Mouse (Mus musculus) intestine, embryonic 16.5 days (tissue): Measurements from ENCODE around the gene Zfp326. TPM values are rescaled to one million over a fixed set of nuclear protein-coding genes. Genes with fewer than 3 reads are reported as not detected.

Experiments used
- ATAC-seq: fragments of 200-750 bp; cut with Nextera tagmentation; 2 replicates; pipeline ENCODE4 v1.8.0; 2017; ENCODE audit warnings: moderate TSS enrichment, moderate library complexity
- H3K27ac ChIP-seq: fragments of 300-500 bp; sonication (generic); 2 replicates; pipeline ENCODE4 v1.5.1; 2014; ENCODE audit warnings: mild to moderate bottlenecking, low read length
- H3K27me3 ChIP-seq: fragments of 300-500 bp; sonication (generic); replicated peaks from 2 replicates; pipeline ENCODE4 v1.6.1; 2014; ENCODE audit warnings: low read length, control low read depth, mixed read lengths; ENCODE audit not compliant: control insufficient read depth, insufficient read depth
- H3K36me3 ChIP-seq: fragments of 300-500 bp; sonication (generic); 2 replicates; pipeline ENCODE4 v1.6.1; 2014; ENCODE audit warnings: low read length, control low read depth; ENCODE audit not compliant: control insufficient read depth, insufficient read depth
- H3K4me1 ChIP-seq: fragments of 300-500 bp; sonication (generic); 2 replicates; pipeline ENCODE4 v1.6.1; 2014; ENCODE audit warnings: low read length, control low read depth, mixed read lengths; ENCODE audit not compliant: control insufficient read depth, insufficient read depth
- H3K4me2 ChIP-seq: fragments of 300-500 bp; sonication (generic); 2 replicates; pipeline ENCODE4 v1.6.1; 2014; ENCODE audit warnings: low read depth, low read length, control low read depth
- H3K4me3 ChIP-seq: fragments of 300-500 bp; sonication (generic); 2 replicates; pipeline ENCODE4 v1.5.1; 2014; ENCODE audit warnings: mild to moderate bottlenecking, low read length
- H3K9ac ChIP-seq: fragments of 300-500 bp; sonication (generic); 2 replicates; pipeline ENCODE4 v1.6.1; 2014; ENCODE audit warnings: low read depth, low read length
- H3K9me3 ChIP-seq: fragments of 300-500 bp; sonication (generic); 2 replicates; pipeline ENCODE4 v1.6.1; 2016; ENCODE audit warnings: low read length, control low read depth; ENCODE audit not compliant: control insufficient read depth
- WGBS: fragments of 180-500 bp; shearing (Covaris S2); extraction: QIAGEN DNeasy Blood & Tissue Kit; methylation state at CpG from one replicate; pipeline ENCODE4 v1.1.7; 2014; 5-methylcytosine and 5-hydroxymethylcytosine counted together
- polyA plus RNA-seq: library from polyadenylated mRNA; unstranded; fragments of >200 nt; fragmentation: Nextera tagmentation; extraction: Ambion mirVana; gene quantifications from 2 replicates; pipeline ENCODE4 v1.2.1, GENCODE M21; 2015

Zfp326 gene
- 21.0 and 25.2 TPM in 2 replicates for polyA plus RNA-seq

GRCm38 (mm10) chr5:105876068-105876924, at the start of gene Zfp326:
Gene Zfp326, plus strand, starts transcription at chr5:105876565.
- peak within 1 kb of the TSS; percentile 81 for H3K4me2 ChIP-seq
- H3K9me3 ChIP-seq = no peaks in the 10 kb centered on the region
- under 1% methylated on average over 68 of the region's 83 CpGs for WGBS
- no peaks in the 10 kb centered on the region for H3K27me3 ChIP-seq
- 0 out of 2 replicates have a peak, but pooled peaks cover 3% of the 10 kb centered on the region for H3K36me3 ChIP-seq
- H3K4me1 ChIP-seq = peaks cover 14% of the 10 kb centered on the region; the same call in 1 of the 2 replicates
- peak within 1 kb of the TSS; percentile 78 for H3K27ac ChIP-seq
- ATAC-seq = peak; percentile 98
- H3K9ac ChIP-seq = peak within 1 kb of the TSS; percentile 99
- peak within 1 kb of the TSS; percentile 99 for H3K4me3 ChIP-seq

GRCm38 (mm10) chr5:105826916-105827510, 49.4 kb upstream of the Zfp326 start:
- Histone ChIP-seq H3K4me3 (no peak overlapping the region), H3K4me1 (peaks cover 16% of the 10 kb centered on the region), H3K27me3 (no peaks in the 10 kb centered on the region), H3K9ac (no peak overlapping the region), H3K4me2 (no peak overlapping the region), H3K9me3 (no peaks in the 10 kb centered on the region), H3K27ac (no peak overlapping the region), H3K36me3 (no peaks in the 10 kb centered on the region)
- no peak for ATAC-seq
- 82% methylated on average over 5 of the region's 5 CpGs for WGBS

- no peak overlapping the region for H3K27ac ChIP-seq
- no peak overlapping the region for H3K9ac ChIP-seq
- H3K36me3 ChIP-seq = no peaks in the 10 kb centered on the region
- no peak overlapping the region for H3K4me3 ChIP-seq
- H3K4me2 ChIP-seq = no peak overlapping the region
- 94% methylated on average over 3 of the region's 3 CpGs for WGBS
- H3K9me3 ChIP-seq = no peaks in the 10 kb centered on the region
- H3K27me3 ChIP-seq = no peaks in the 10 kb centered on the region
- H3K4me1 ChIP-seq = peaks cover 16% of the 10 kb centered on the region
- ATAC-seq = no peak
Observed at GRCm38 (mm10) chr5:105828050-105828449, 48.3 kb upstream of the Zfp326 start.

GRCm38 (mm10) chr5:105829008-105829586, 47.3 kb upstream of the Zfp326 start:
- Histone ChIP-seq H3K27me3 (no peaks in the 10 kb centered on the region), H3K36me3 (no peaks in the 10 kb centered on the region), H3K4me2 (no peak overlapping the region), H3K9me3 (no peaks in the 10 kb centered on the region), H3K4me1 (peaks cover 16% of the 10 kb centered on the region), H3K9ac (peak overlapping the region; percentile 27; the same call in 1 of the 2 replicates), H3K4me3 (no peak overlapping the region), H3K27ac (no peak overlapping the region)
- WGBS = 26% methylated on average over 7 of the region's 7 CpGs
- peak; percentile 73 for ATAC-seq

- no peaks in the 10 kb centered on the region for H3K27me3 ChIP-seq
- no peak overlapping the region for H3K27ac ChIP-seq
- no peak overlapping the region for H3K4me3 ChIP-seq
Observed at GRCm38 (mm10) chr5:105832140-105832539, 44.2 kb upstream of the Zfp326 start.

GRCm38 (mm10) chr5:105833923-105834322, 42.4 kb upstream of the Zfp326 start:
- H3K4me1 ChIP-seq = peaks cover 11% of the 10 kb centered on the region
- no peaks in the 10 kb centered on the region for H3K27me3 ChIP-seq
- no peak overlapping the region for H3K9ac ChIP-seq
- H3K27ac ChIP-seq = no peak overlapping the region
- no peak for ATAC-seq
- H3K9me3 ChIP-seq = no peaks in the 10 kb centered on the region
- no peak overlapping the region for H3K4me3 ChIP-seq
- 56% methylated on average over 3 of the region's 3 CpGs for WGBS
- H3K4me2 ChIP-seq = no peak overlapping the region
- H3K36me3 ChIP-seq = no peaks in the 10 kb centered on the region

More at GRCm38 (mm10) chr5:105832140-105832539, 44.2 kb upstream of the Zfp326 start:
- no peaks in the 10 kb centered on the region for H3K36me3 ChIP-seq
- no peak overlapping the region for H3K9ac ChIP-seq
- WGBS = 61% methylated on average over 7 of the region's 7 CpGs
- H3K4me2 ChIP-seq = no peak overlapping the region
- ATAC-seq = no peak
- H3K9me3 ChIP-seq = no peaks in the 10 kb centered on the region
- peaks cover 15% of the 10 kb centered on the region for H3K4me1 ChIP-seq

- Histone ChIP-seq H3K4me2 (0 out of 2 replicates have a peak overlapping the region, but pooled peaks have one; percentile 6), H3K36me3 (no peaks in the 10 kb centered on the region), H3K9me3 (no peaks in the 10 kb centered on the region), H3K27me3 (no peaks in the 10 kb centered on the region), H3K4me1 (peaks cover 6% of the 10 kb centered on the region), H3K4me3 (no peak overlapping the region), H3K9ac (no peak overlapping the region), H3K27ac (no peak overlapping the region)
- peak; percentile 90 for ATAC-seq
- 53% methylated on average over 9 of the region's 9 CpGs for WGBS
Observed at GRCm38 (mm10) chr5:105836006-105836405, 40.4 kb upstream of the Zfp326 start.

- Histone ChIP-seq H3K9me3 (no peaks in the 10 kb centered on the region), H3K27ac (no peak overlapping the region), H3K9ac (no peak overlapping the region), H3K27me3 (no peaks in the 10 kb centered on the region), H3K4me2 (no peak overlapping the region), H3K4me1 (peaks cover 6% of the 10 kb centered on the region), H3K4me3 (no peak overlapping the region), H3K36me3 (no peaks in the 10 kb centered on the region)
- WGBS = 74% methylated on average over 13 of the region's 13 CpGs
- no peak for ATAC-seq
Observed at GRCm38 (mm10) chr5:105839740-105840310, 36.5 kb upstream of the Zfp326 start.
